Mouse (Mus musculus): ENCODE results near the gene Gm5936. TPM values are rescaled to one million over a fixed set of nuclear protein-coding genes. Genes with fewer than 3 reads are reported as not detected.
A peak's percentile ranks its signal among the peaks of the same experiment; 100 is the strongest.
"Not testable (repeated sequence)": the region's sequence is repeated elsewhere in the genome, so short reads cannot be mapped to it uniquely, and the experiment has no call there.

Gene Gm5936
- polyA plus RNA-seq (2012; rRNA removed), result 0.03 TPM in 1 of 2 replicates, not detected in the other

- not testable (repeated sequence) for H3K36me3 ChIP-seq (ENCODE audit: control insufficient read depth, insufficient read depth, low read length); H3K4me1 ChIP-seq (ENCODE audit: control insufficient read depth, insufficient read depth, low read length); H3K4me3 ChIP-seq (ENCODE audit: insufficient read depth, low read depth, low read length); H3K27ac ChIP-seq (ENCODE audit: insufficient read depth, low read depth, low read length); H3K27me3 ChIP-seq (replicated peaks; ENCODE audit: control insufficient read depth, insufficient read depth, low read length)
- 33% methylated on average over 3 of the region's 5 CpGs for WGBS
- peak; percentile 22 for DNase-seq
Observed at GRCm38 (mm10) chrX:74836842-74837522, at the start of gene Gm5936. TSS of gene Gm5936 (plus strand) at chrX:74837196.

DNA sequence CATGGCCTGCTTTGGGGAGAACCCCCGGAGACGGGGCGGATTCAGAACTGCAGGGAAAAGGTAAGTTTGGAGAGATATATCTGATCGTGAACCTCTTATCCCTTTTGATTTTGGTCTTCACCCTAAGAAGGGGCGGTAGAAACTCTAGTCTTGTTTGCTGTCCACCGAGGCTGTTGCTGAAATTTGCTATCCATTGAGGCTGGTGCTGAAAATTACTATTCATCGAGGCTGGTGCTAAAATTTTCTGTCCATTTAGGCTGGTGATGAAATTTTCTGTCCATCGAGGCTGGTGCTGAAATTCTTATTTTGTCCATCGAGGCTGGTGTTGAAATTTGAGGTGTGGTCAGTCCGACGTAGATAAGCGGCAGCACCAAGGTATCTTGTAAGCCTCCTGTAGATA is 19.1 kb downstream of the Gm5936 start:
- not testable (repeated sequence) for H3K36me3 ChIP-seq (ENCODE audit: control insufficient read depth, insufficient read depth, low read length); DNase-seq; H3K27ac ChIP-seq (ENCODE audit: insufficient read depth, low read depth, low read length); H3K4me1 ChIP-seq (ENCODE audit: control insufficient read depth, insufficient read depth, low read length); H3K27me3 ChIP-seq (replicated peaks; ENCODE audit: control insufficient read depth, insufficient read depth, low read length); H3K4me3 ChIP-seq (ENCODE audit: insufficient read depth, low read depth, low read length)
- 84% methylated on average over 12 of the region's 12 CpGs for WGBS

GRCm38 (mm10) chrX:74880123-74880522 is 43.1 kb downstream of the Gm5936 start:
- H3K36me3 ChIP-seq (ENCODE audit: control insufficient read depth, insufficient read depth, low read length); H3K27ac ChIP-seq (ENCODE audit: insufficient read depth, low read depth, low read length); H3K27me3 ChIP-seq (replicated peaks; ENCODE audit: control insufficient read depth, insufficient read depth, low read length); H3K4me3 ChIP-seq (ENCODE audit: insufficient read depth, low read depth, low read length); H3K4me1 ChIP-seq (ENCODE audit: control insufficient read depth, insufficient read depth, low read length): not testable (repeated sequence)
- peak; percentile 31 for DNase-seq
- WGBS, result 20% methylated on average over 2 of the region's 6 CpGs

Other genes with a start within 250 kb of the Gm5936 start
- gene Olfr1325, start 244.5 kb upstream of the Gm5936 start, polyA plus RNA-seq (2012; rRNA removed), result not detected in 2 replicates
- 0.03 and 0.04 TPM in 2 replicates for gene Gm5640, start 191.6 kb upstream of the Gm5936 start, polyA plus RNA-seq (2012; rRNA removed)
- gene Gm6890, start 96.3 kb upstream of the Gm5936 start, polyA plus RNA-seq (2012; rRNA removed), result not detected in 2 replicates
- gene Gab3, start 248.3 kb downstream of the Gm5936 start, polyA plus RNA-seq (2012; rRNA removed), result 0.43 and 0.66 TPM in 2 replicates